Mouse (Mus musculus) heart, embryonic 12.5 days (tissue): ENCODE measurements around the gene S100a6. TPM values are rescaled to one million over a fixed set of nuclear protein-coding genes. Genes with fewer than 3 reads are reported as not detected.
A peak's percentile ranks its signal among the peaks of the same experiment; 100 is the strongest.

ENCODE experiments used
- ATAC-seq: fragments of 200-750 bp; cut with Nextera tagmentation; 2 replicates; pipeline ENCODE4 v1.8.0; 2017; ENCODE audit warnings: moderate TSS enrichment, moderate library complexity; ENCODE audit not compliant: insufficient number of reproducible peaks, low FRiP score
- H3K27ac ChIP-seq: fragments of 300-500 bp; sonication (generic); 2 replicates; pipeline ENCODE4 v1.5.1; 2016; ENCODE audit warnings: mild to moderate bottlenecking, moderate library complexity; ENCODE audit not compliant: poor library complexity, severe bottlenecking
- H3K27me3 ChIP-seq: fragments of 300-500 bp; sonication (generic); replicated peaks from 2 replicates; pipeline ENCODE4 v1.6.1; 2016; ENCODE audit warnings: mild to moderate bottlenecking, moderate library complexity
- H3K36me3 ChIP-seq: fragments of 300-500 bp; sonication (generic); 2 replicates; pipeline ENCODE4 v1.6.1; 2016; ENCODE audit warnings: mild to moderate bottlenecking, moderate library complexity
- H3K4me1 ChIP-seq: fragments of 300-500 bp; sonication (generic); replicated peaks from 2 replicates; pipeline ENCODE4 v1.6.1; 2016; ENCODE audit warnings: mild to moderate bottlenecking
- H3K4me2 ChIP-seq: fragments of 300-500 bp; sonication (generic); 2 replicates; pipeline ENCODE4 v1.6.1; 2016; ENCODE audit warnings: mild to moderate bottlenecking, moderate library complexity
- H3K4me3 ChIP-seq: fragments of 300-500 bp; sonication (generic); 2 replicates; pipeline ENCODE4 v1.5.1; 2016; ENCODE audit warnings: mild to moderate bottlenecking
- H3K9ac ChIP-seq: fragments of 300-500 bp; sonication (generic); 2 replicates; pipeline ENCODE4 v1.6.1; 2016; ENCODE audit warnings: mild to moderate bottlenecking, moderate library complexity
- H3K9me3 ChIP-seq: fragments of 300-500 bp; sonication (generic); replicated peaks from 2 replicates; pipeline ENCODE4 v1.6.1; 2016; ENCODE audit warnings: mild to moderate bottlenecking, moderate library complexity
- WGBS: fragments of 180-500 bp; shearing (Covaris S2); methylation state at CpG from one replicate; pipeline ENCODE4 v1.1.7; 2016; 5-methylcytosine and 5-hydroxymethylcytosine counted together
- polyA plus RNA-seq: library from polyadenylated mRNA; unstranded; fragments of >200 nt; fragmentation: Nextera tagmentation; extraction: Ambion mirVana; gene quantifications from 2 replicates; pipeline ENCODE4 v1.2.1, GENCODE M21; 2016

S100a6 gene
- polyA plus RNA-seq, 1 experiment from 2014 or later = 38.4 TPM

- 55% methylated on average over 4 of the region's 4 CpGs for WGBS
- Histone ChIP-seq H3K4me1 (peaks cover 11% of the 10 kb centered on the region), H3K9me3 (no peaks in the 10 kb centered on the region), H3K27me3 (peaks cover 6% of the 10 kb centered on the region; the same call in 1 of the 2 replicates), H3K9ac (no peak overlapping the region), H3K4me2 (no peak overlapping the region), H3K4me3 (no peak overlapping the region), H3K36me3 (no peaks in the 10 kb centered on the region), H3K27ac (no peak overlapping the region)
- ATAC-seq = no peak
Observed at GRCm38 (mm10) chr3:90612061-90612460, 621 bp upstream of the S100a6 start.

GRCm38 (mm10) chr3:90613461-90614147, 922 bp downstream of the S100a6 start:
- WGBS = 47% methylated on average over 7 of the region's 7 CpGs
- Histone ChIP-seq H3K36me3 (no peaks in the 10 kb centered on the region), H3K9ac (no peak overlapping the region), H3K4me1 (peaks cover 11% of the 10 kb centered on the region), H3K27ac (no peak overlapping the region), H3K4me3 (peak overlapping the region; percentile 45; the same call in 1 of the 2 replicates), H3K9me3 (no peaks in the 10 kb centered on the region), H3K4me2 (peak overlapping the region; percentile 88), H3K27me3 (peaks cover 6% of the 10 kb centered on the region; the same call in 1 of the 2 replicates)
- no peak for ATAC-seq

- 79% methylated on average over 6 of the region's 6 CpGs for WGBS
- no peak overlapping the region for H3K4me3 ChIP-seq
- ATAC-seq = no peak
- H3K36me3 ChIP-seq = no peaks in the 10 kb centered on the region
- no peak overlapping the region for H3K27ac ChIP-seq
- H3K9me3 ChIP-seq = no peaks in the 10 kb centered on the region
- H3K4me1 ChIP-seq = peaks cover 11% of the 10 kb centered on the region
- peaks cover 6% of the 10 kb centered on the region; the same call in 1 of the 2 replicates for H3K27me3 ChIP-seq
- no peak overlapping the region for H3K4me2 ChIP-seq
- no peak overlapping the region for H3K9ac ChIP-seq
Observed at GRCm38 (mm10) chr3:90614148-90614530, 1.5 kb downstream of the S100a6 start.

DNA sequence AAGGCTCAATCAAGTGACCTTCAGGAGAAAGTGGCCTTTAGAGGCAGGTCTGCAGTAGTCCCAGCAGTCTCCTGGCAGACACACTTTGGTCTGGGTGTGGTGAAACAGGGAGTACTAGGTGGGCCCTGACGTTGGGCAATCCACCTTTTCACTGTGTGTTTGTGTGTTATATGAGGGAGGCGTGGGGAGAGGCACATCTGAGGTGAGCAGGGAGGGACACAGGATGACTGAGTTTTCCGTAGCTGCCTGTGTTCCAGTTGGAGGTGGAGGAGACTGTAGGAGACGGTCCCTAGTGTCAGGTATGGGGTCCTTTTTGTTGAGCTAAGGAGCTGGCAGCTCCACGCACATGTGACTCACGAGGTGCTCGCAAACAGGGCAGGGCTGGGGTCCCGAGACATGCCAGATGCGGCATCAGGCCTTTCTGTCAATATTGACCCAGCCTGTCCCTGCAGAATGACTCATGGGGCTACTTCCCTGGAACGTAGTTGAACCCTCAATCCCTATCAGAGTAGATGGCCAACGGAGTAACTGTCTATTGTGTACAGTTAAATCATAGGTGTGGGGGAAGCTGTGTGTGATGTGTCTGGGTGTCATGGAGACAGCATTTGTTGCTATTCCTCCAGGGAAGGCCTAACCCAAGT, 2.0 kb downstream of the S100a6 start:
- Histone ChIP-seq H3K4me1 (peaks cover 11% of the 10 kb centered on the region), H3K36me3 (no peaks in the 10 kb centered on the region), H3K27ac (no peak overlapping the region), H3K4me2 (no peak overlapping the region), H3K9me3 (no peaks in the 10 kb centered on the region), H3K27me3 (peaks cover 6% of the 10 kb centered on the region; the same call in 1 of the 2 replicates), H3K4me3 (no peak overlapping the region), H3K9ac (no peak overlapping the region)
- no peak for ATAC-seq
- 72% methylated on average over 11 of the region's 11 CpGs for WGBS

- H3K9ac ChIP-seq = no peak overlapping the region
- WGBS = 9% methylated on average over 7 of the region's 7 CpGs
- peaks cover 11% of the 10 kb centered on the region for H3K4me1 ChIP-seq
- H3K27ac ChIP-seq = no peak overlapping the region
- peaks cover 6% of the 10 kb centered on the region; the same call in 1 of the 2 replicates for H3K27me3 ChIP-seq
- H3K4me2 ChIP-seq = 0 out of 2 replicates have a peak overlapping the region, but pooled peaks have one; percentile 19
- no peak overlapping the region for H3K4me3 ChIP-seq
- H3K36me3 ChIP-seq = no peaks in the 10 kb centered on the region
- H3K9me3 ChIP-seq = no peaks in the 10 kb centered on the region
- 0 out of 2 replicates have a peak, but pooled peaks have one; percentile 5 for ATAC-seq
Observed at GRCm38 (mm10) chr3:90615415-90615814, 2.7 kb downstream of the S100a6 start.

DNA sequence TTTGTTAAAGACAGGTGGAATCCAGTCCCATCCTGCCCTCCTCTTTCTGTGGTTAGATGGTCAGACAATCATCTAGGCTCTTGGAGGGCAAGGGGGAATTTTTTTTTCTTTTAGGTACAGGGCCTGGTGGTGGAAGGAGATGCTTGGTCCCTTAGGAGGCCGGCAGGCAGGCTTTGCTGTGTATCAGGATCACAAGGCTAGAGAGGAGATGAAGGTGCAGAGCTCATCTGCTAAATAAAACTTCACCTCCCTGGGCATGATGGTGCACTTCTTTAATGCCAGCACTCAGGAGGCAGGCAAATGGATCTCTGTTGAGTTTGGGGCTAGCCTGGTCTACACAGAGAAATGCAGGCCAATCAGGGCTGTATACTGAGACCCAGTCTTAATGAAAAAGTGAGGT, 3.2 kb downstream of the S100a6 start:
- H3K9ac ChIP-seq = no peak overlapping the region
- WGBS = 75% methylated on average over 1 of the region's 1 CpGs

DNA sequence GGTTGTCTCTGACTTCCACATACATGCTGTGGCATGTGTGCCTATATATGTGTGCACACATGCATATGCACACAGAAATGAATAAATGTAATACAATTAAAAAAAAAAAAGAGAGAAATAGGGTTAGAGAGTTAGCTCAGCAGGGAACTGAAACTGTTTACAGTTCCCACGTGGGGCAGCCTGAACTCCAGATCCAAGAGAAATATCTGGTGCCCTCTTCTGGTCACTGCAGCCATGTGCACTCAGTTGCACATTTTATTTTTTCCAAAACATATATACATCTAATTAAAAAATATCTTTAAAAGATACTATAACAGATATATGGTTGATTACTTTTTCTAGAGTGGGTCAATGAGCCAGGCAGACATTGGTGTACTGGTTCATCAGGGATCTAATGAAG, 4.9 kb downstream of the S100a6 start:
- Histone ChIP-seq H3K4me3 (no peak overlapping the region), H3K4me2 (no peak overlapping the region), H3K27ac (no peak overlapping the region), H3K9ac (no peak overlapping the region), H3K9me3 (no peaks in the 10 kb centered on the region), H3K4me1 (peaks cover 11% of the 10 kb centered on the region), H3K36me3 (no peaks in the 10 kb centered on the region), H3K27me3 (peaks cover 6% of the 10 kb centered on the region; the same call in 1 of the 2 replicates)
- WGBS = 10% methylated on average over 1 of the region's 1 CpGs
- no peak for ATAC-seq

More for the DNA sequence above, 3.2 kb downstream of the S100a6 start:
- H3K9me3 ChIP-seq = no peaks in the 10 kb centered on the region
- H3K4me1 ChIP-seq = peaks cover 11% of the 10 kb centered on the region
- no peak overlapping the region for H3K4me2 ChIP-seq
- no peak for ATAC-seq
- H3K4me3 ChIP-seq = no peak overlapping the region
- no peak overlapping the region for H3K27ac ChIP-seq
- peaks cover 6% of the 10 kb centered on the region; the same call in 1 of the 2 replicates for H3K27me3 ChIP-seq
- H3K36me3 ChIP-seq = no peaks in the 10 kb centered on the region

GRCm38 (mm10) chr3:90621552-90621951, 8.9 kb downstream of the S100a6 start:
- Histone ChIP-seq H3K4me3 (no peak overlapping the region), H3K4me1 (peaks cover 13% of the 10 kb centered on the region), H3K9ac (no peak overlapping the region), H3K4me2 (no peak overlapping the region), H3K27me3 (no peaks in the 10 kb centered on the region), H3K27ac (no peak overlapping the region), H3K9me3 (no peaks in the 10 kb centered on the region), H3K36me3 (no peaks in the 10 kb centered on the region)
- ATAC-seq = no peak
- 39% methylated on average over 7 of the region's 7 CpGs for WGBS

DNA sequence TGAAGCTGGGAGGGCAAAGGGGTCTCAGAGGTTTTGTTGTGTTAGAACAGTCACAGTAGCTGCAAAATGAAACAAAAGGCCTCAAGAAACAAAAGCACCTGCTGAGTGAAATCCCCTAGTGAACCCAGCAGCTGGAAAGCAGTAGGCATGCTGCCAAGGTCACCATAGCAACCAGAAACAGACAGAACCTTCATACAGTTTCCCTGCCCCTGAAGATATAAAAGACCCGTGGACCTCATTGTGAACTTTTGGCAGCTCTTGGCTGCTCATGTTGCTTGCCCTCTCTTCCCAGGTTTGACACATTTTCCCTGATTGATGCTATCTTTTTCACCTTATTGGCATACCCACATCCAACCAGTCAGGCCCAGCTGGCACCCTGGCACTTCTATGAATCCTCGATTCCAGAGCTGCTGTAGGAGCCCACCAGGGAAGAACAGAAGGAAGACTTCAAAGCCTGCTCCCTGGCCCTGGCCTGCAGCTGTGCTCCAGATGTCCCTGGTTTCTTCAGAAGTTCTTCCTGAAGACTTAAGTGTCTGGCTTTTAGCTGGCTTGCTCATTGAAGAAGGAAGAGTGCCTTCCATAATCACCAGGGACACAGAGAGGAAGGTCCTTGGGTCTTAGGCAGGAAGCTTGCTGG, 10.9 kb downstream of the S100a6 start:
- H3K27ac ChIP-seq = no peak overlapping the region
- H3K27me3 ChIP-seq = no peaks in the 10 kb centered on the region
- H3K36me3 ChIP-seq = no peaks in the 10 kb centered on the region
- H3K4me1 ChIP-seq = peaks cover 13% of the 10 kb centered on the region
- no peak overlapping the region for H3K4me3 ChIP-seq
- WGBS = 27% methylated on average over 2 of the region's 2 CpGs
- H3K4me2 ChIP-seq = no peak overlapping the region
- H3K9ac ChIP-seq = no peak overlapping the region
- H3K9me3 ChIP-seq = no peaks in the 10 kb centered on the region
- peak; percentile 63; the same call in 1 of the 2 replicates for ATAC-seq

GRCm38 (mm10) chr3:90625496-90625895, 12.8 kb downstream of the S100a6 start:
- Histone ChIP-seq H3K4me3 (no peak overlapping the region), H3K36me3 (no peaks in the 10 kb centered on the region), H3K9me3 (no peaks in the 10 kb centered on the region), H3K4me1 (peaks cover 13% of the 10 kb centered on the region), H3K9ac (no peak overlapping the region), H3K27ac (no peak overlapping the region), H3K27me3 (no peaks in the 10 kb centered on the region), H3K4me2 (no peak overlapping the region)
- no peak for ATAC-seq
- WGBS = 72% methylated on average over 5 of the region's 5 CpGs
